Mouse (Mus musculus): ENCODE measurements around the gene Stxbp4.

Stxbp4 gene

GRCm38 (mm10) chr11:90637440-90638311 is at the start of gene Stxbp4, which contains the start of gene Cox11:
TSS of gene Stxbp4 (minus strand) at chr11:90638084.
TSS of gene Cox11 (plus strand) at chr11:90638173.
- peak; percentile 93 for DNase-seq

DNA sequence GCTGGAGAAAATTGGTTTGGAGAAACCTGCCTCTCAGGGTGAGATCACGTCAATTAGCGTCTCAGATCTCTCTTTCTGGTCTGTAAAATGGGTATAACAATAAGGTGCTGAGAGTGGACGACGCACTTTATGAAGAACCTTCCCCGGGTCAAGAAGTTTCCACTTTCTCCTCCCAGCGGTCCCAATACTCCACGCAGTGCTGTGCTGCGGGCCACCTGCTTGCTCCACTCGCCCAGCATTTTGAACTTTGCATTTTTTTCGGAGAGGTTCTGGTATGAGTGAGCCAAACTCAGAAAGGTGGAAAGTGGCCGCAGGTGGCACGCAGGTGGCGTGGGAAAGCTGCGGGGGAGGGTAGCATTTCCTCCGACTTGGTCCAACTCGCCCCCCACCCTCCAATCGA is 49.2 kb upstream of the Stxbp4 start:
- DNase-seq = no peak

GRCm38 (mm10) chr11:90686287-90687025 is 48.6 kb upstream of the Stxbp4 start:
- no peak for DNase-seq

- DNase-seq = no peak
Observed at GRCm38 (mm10) chr11:90685196-90685595, 47.3 kb upstream of the Stxbp4 start.

- DNase-seq = no peak
Observed at GRCm38 (mm10) chr11:90684765-90685164, 46.9 kb upstream of the Stxbp4 start.

GRCm38 (mm10) chr11:90681171-90681570 is 43.3 kb upstream of the Stxbp4 start:
- no peak for DNase-seq

GRCm38 (mm10) chr11:90678582-90678981 is 40.7 kb upstream of the Stxbp4 start:
- no peak for DNase-seq

- no peak for DNase-seq
Observed at GRCm38 (mm10) chr11:90677771-90678288, 39.9 kb upstream of the Stxbp4 start.

DNA sequence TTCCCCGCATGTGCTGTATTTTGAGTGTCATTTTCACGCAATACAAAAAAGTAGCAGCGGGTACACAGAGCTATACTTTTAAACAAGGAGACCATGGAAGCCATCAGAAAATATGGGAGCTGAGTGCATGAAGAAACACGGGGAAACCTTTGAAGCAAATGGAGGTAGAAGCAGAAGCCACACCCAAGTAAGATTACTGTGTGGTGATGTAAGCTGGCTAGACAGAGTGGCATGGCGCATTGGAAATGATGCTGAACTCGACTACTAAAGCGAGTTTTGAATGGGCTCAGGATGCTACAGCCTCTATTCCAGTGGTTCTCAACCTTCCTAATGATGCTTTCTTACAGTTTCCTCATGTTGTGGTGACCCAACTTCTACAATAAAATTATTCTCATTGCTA is 39.1 kb upstream of the Stxbp4 start:
- no peak for DNase-seq

GRCm38 (mm10) chr11:90675479-90676110 is 37.7 kb upstream of the Stxbp4 start:
- DNase-seq = no peak

- no peak for DNase-seq
Observed at GRCm38 (mm10) chr11:90667325-90667724, 29.4 kb upstream of the Stxbp4 start.

- no peak for DNase-seq
Observed at GRCm38 (mm10) chr11:90666916-90667315, 29.0 kb upstream of the Stxbp4 start.

- DNase-seq = no peak
Observed at GRCm38 (mm10) chr11:90666144-90666757, 28.4 kb upstream of the Stxbp4 start.

DNA sequence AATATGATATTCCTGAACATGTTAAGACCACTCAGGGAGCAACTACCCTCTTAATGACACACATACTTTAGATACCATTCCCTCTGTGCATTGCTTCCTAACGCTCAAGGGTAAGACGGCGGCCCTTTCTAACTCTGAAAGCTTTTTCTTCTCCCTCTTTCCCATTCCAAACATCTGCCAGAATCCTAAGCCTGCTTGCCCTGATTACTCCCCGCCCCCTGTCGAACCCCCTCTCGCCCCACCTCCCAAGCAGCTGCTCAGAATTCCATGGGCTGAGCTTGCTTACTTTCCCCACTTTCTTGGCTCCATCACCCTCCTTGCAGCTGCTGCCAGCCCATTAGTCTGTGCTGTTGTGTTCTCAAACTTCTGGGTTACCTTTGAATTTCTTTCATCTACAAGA is 27.3 kb upstream of the Stxbp4 start:
- no peak for DNase-seq

DNA sequence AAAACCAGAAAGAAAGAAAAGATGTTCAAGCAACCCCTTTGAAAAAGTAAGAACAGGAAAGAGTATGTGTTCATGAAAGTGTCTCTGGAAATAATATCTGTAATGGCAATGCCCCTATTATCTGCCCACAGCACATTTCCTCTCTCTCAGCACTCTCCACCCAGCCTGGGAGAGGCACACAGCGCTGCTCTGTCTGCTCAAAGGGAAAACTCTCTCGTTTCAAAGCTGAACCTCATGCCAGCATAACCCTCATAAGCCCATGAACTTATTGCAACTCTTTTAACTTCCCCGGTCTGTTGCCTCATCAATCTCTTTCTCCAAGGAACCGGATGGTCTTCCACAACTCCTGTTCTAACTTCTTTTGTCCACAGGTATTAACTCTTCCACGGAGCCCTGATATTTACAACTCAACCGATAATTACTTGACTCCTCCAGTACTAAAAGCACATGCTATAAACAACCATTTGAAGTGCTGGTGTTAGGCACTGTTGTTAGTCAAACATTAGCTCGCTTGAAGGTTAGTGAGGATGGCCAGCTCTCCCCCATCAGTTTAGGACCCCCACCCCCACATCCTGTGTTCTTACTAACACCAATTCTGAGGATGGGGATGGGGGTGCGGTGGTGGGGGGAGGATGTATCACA is 26.6 kb upstream of the Stxbp4 start:
- no peak for DNase-seq

- DNase-seq = no peak
Observed at GRCm38 (mm10) chr11:90663618-90664297, 25.9 kb upstream of the Stxbp4 start.

DNA sequence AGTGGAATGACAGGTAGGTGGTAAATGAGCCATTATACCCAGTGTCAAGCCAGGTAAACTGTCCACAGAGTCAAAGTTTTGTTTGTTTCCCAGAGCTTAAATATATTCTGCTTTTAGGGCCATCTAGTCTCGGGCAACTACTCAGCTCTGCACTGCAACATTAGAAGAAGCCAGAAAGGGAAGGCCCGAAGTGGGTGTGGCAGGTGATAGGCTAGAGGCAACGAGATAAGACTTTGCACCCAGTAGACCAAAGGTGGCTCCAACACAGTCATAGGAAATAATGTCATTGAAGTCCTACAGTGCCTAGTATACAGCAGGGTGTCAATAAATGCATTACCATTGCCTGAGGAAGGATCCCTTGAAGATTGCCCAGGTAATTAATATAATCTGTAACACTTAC is 25.2 kb upstream of the Stxbp4 start:
- DNase-seq = no peak

DNA sequence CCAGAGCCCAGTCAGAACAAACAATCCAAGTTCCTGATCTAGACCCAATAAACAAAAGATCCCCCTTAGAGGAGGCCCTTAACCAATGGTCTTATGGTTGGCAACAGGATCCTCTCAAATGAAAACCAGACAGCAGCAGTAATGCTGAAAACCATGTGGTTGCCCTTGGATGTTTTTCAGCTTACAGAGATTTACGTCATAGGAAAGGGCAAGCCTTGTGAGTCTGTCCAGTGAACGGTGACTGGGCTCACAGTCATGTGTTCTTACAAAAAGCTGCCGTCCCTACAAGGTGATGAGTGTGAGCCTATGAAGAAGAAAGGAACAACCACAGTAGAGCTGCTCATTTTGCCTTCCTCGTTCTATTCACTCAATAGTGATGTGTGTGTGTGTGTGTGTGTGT is 22.8 kb upstream of the Stxbp4 start:
- no peak for DNase-seq

DNA sequence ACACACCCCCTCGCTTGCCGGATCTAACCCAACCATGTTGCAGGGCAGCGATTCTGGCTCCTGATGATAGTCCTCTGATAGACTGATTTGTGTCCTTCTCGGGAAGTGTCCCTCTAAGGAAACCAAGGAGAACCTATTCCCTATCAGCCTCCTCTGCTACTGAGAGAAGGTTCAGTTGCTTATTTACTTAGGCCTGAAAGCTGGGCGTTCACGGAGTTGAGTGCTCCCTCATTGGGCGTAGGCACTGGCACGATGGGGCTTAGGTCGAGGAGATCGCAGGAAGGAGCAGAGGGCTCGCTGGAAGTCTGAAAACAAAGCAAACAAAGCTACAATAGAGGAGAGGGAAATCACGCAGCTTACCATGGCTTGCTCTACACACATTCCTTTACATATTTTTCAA is 19.6 kb upstream of the Stxbp4 start:
- DNase-seq = no peak

DNA sequence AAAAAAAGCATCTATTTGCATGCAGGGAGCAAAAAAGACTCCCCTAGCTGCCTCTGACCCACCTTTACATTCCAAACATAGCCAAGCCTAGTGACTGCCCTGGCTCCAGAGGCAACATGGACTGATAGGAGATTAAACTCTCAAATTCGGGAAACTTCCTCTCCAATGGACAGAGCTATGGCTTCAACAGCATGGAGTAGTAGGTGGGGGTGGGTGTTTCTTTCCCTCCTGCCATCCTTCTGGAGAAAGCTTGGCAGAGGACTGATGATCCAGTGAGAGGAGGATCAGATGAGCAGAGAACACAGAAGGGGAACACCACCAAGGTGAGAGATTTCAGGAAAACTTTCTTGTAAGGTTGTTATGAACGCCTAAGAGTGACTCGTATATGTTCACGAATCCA is 14.7 kb upstream of the Stxbp4 start:
- DNase-seq = no peak

- no peak for DNase-seq
Observed at GRCm38 (mm10) chr11:90650231-90650885, 12.5 kb upstream of the Stxbp4 start.

Measured in thymus, postnatal 25 days (tissue).